Mouse (Mus musculus) lung, postnatal 0 days (tissue): ENCODE data around the gene Adcy6.

Source experiments
- CTCF ChIP-seq: IDR thresholded peaks from 2 replicates; pipeline ENCODE4 v1.5.1; 2016; ENCODE audit warnings: antibody characterized with exemption, mild to moderate bottlenecking
- EP300 ChIP-seq: IDR thresholded peaks from 2 replicates; pipeline ENCODE4 v1.6.1; 2016; ENCODE audit warnings: antibody characterized with exemption, mild to moderate bottlenecking, control low read depth

- TF ChIP-seq CTCF (no peak), EP300 (no peak)
These were observed 5.8 kb downstream of the Adcy6 start for GRCm38 (mm10) chr15:98604041-98604575.
